Comparison of ENCODE assay signal across 13 mouse cellular contexts in genomic region chr6:46924709-46925108, GRCm38 (mm10).
"Had no signal": no experiment of that assay in that cellular context is flagged by ENCODE, and none has a peak within 500 bp of the region (broad histone marks: within the 10 kb centered on the region; RNA-seq: fewer than 3 reads in every experiment).

No protein-coding gene starts in this region.

- H3K4me1 ChIP-seq: midbrain, embryonic 13.5 days; midbrain, embryonic 15.5 days; stomach, embryonic 15.5 days had no signal

- ATAC-seq: midbrain, embryonic 13.5 days; midbrain, embryonic 15.5 days had no signal

- H3K27me3 ChIP-seq: midbrain, embryonic 13.5 days; midbrain, embryonic 15.5 days; stomach, embryonic 15.5 days had no signal

- H3K4me3 ChIP-seq: midbrain, embryonic 13.5 days; midbrain, embryonic 15.5 days; stomach, embryonic 15.5 days had no signal

- H3K9ac ChIP-seq: lung, embryonic 14.5 days; midbrain, embryonic 13.5 days; midbrain, embryonic 15.5 days; stomach, embryonic 15.5 days had no signal

- H3K9me3 ChIP-seq: midbrain, embryonic 13.5 days; midbrain, embryonic 15.5 days; stomach, embryonic 15.5 days had no signal

- H3K27ac ChIP-seq: midbrain, embryonic 13.5 days; midbrain, embryonic 15.5 days; stomach, embryonic 15.5 days; stomach, postnatal 0 days had no signal

- H3K4me2 ChIP-seq: lung, embryonic 14.5 days; midbrain, embryonic 11.5 days; midbrain, embryonic 13.5 days; midbrain, embryonic 15.5 days; stomach, embryonic 15.5 days had no signal

- H3K36me3 ChIP-seq: midbrain, embryonic 13.5 days; midbrain, embryonic 15.5 days; stomach, embryonic 15.5 days had no signal

- DNase-seq: lung, adult 18-20 months; lung, embryonic 14.5 days; lung, postnatal 10 days; lung, postnatal 4 days; right cerebral cortex, postnatal 14 days; thymus, adult 2 months; thymus, postnatal 25 days; thymus, postnatal 4 days had no signal
